Mouse (Mus musculus) myocyte (in vitro differentiated cells): ENCODE data around the gene Methig1.
"Not testable (repeated sequence)": the region's sequence is repeated elsewhere in the genome, so short reads cannot be mapped to it uniquely, and the experiment has no call there.

Source experiments
- E2F4 ChIP-seq: IDR thresholded peaks from one replicate; pipeline ENCODE4 v1.6.1; 2011; ENCODE audit warnings: mild to moderate bottlenecking, control low read depth, moderate library complexity; ENCODE audit not compliant: insufficient read depth
- MAX ChIP-seq: IDR thresholded peaks from one replicate; pipeline ENCODE4 v1.6.1; 2011; ENCODE audit warnings: low read depth, mild to moderate bottlenecking, control low read depth
- MYOG ChIP-seq, 3 experiments: IDR thresholded peaks; one replicate each; pipeline ENCODE4 v1.6.1; 2011; ENCODE audit warnings: control low read depth in 2 of 3, low read depth in 2 of 3, mild to moderate bottlenecking in 2 of 3; ENCODE audit not compliant: insufficient read length in 2 of 3, control insufficient read depth in 1 of 3, insufficient read depth in 1 of 3
- POLR2A ChIP-seq: IDR thresholded peaks from one replicate; pipeline ENCODE4 v1.6.1; 2011; ENCODE audit warnings: low read depth, mild to moderate bottlenecking, control low read depth, moderate library complexity; ENCODE audit not compliant: insufficient read length
- POLR2AphosphoS2 ChIP-seq: IDR thresholded peaks from one replicate; pipeline ENCODE4 v1.6.1; 2011; ENCODE audit warnings: low read depth, control low read depth; ENCODE audit not compliant: insufficient read length
- SRF ChIP-seq: IDR thresholded peaks from one replicate; pipeline ENCODE4 v1.6.1; 2011; ENCODE audit warnings: low read depth; ENCODE audit not compliant: control insufficient read depth, insufficient read length
- USF1 ChIP-seq: IDR thresholded peaks from one replicate; pipeline ENCODE4 v1.6.1; 2011; ENCODE audit warnings: low read depth, mild to moderate bottlenecking, control low read depth, moderate library complexity

- not testable (repeated sequence) for TF ChIP-seq POLR2A; MYOG (IDR thresholded peaks at IDR 0.05; ENCODE audit: control insufficient read depth in 1 of 3, insufficient read depth in 1 of 3, insufficient read length in 2 of 3, low read depth in 2 of 3); MAX; USF1; POLR2AphosphoS2; SRF; E2F4
These were observed 34.8 kb upstream of the Methig1 start for GRCm38 (mm10) chr15:100318014-100318671.
